8 mouse cellular contexts compared by ENCODE assay signal in the genomic region with DNA sequence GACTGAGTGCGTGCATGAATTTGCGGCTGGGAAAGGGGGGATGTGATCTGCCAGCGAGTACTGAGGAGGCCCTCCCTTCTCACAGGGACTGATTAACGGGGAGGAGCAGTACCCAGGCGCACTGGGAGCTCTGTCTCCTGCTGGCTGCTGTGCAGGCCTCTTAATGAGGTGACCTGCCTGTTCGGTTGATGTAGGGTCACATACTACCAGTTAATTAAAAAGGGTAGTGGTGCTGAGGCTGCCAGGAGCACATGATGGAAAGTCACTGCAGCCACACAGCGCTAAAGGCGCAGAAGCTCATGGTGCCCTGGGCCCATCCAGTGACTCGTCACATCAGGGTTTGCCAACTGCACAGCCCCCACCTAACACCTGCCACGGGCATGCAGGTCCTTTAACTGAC.
DNase-seq lines count a peak whose midpoint lies in the region; ATAC-seq lines count a peak whose summit lies in the region.

No protein-coding gene starts in this region.

- WGBS in forebrain, embryonic 11.5 days: 41% methylated on average over 10 of the region's 10 CpGs
- WGBS in hindbrain, embryonic 12.5 days: 42% methylated on average over 10 of the region's 10 CpGs
- WGBS in midbrain, embryonic 11.5 days: 57% methylated on average over 10 of the region's 10 CpGs

- H3K4me3 ChIP-seq in forebrain, embryonic 11.5 days (ENCODE audit: low read depth, low read length): no peak overlapping the region
- no peak overlapping the region for H3K4me3 ChIP-seq in hindbrain, embryonic 12.5 days
- no peak overlapping the region for H3K4me3 ChIP-seq in midbrain, embryonic 11.5 days (ENCODE audit: low read depth, low read length)

- H3K9me3 ChIP-seq in forebrain, embryonic 11.5 days (ENCODE audit: control insufficient read depth, low read length): no peaks in the 10 kb centered on the region
- no peaks in the 10 kb centered on the region for H3K9me3 ChIP-seq in hindbrain, embryonic 12.5 days (replicated peaks)
- H3K9me3 ChIP-seq in midbrain, embryonic 11.5 days (ENCODE audit: control insufficient read depth, low read length): no peaks in the 10 kb centered on the region

- no peaks in the 10 kb centered on the region for H3K36me3 ChIP-seq in forebrain, embryonic 11.5 days (ENCODE audit: control insufficient read depth, insufficient read depth, low read length)
- H3K36me3 ChIP-seq in hindbrain, embryonic 12.5 days: peaks cover 29% of the 10 kb centered on the region
- 0 out of 2 replicates have a peak, but pooled peaks cover 4% of the 10 kb centered on the region for H3K36me3 ChIP-seq in midbrain, embryonic 11.5 days (ENCODE audit: control insufficient read depth, insufficient read depth, low read length)

- no peak overlapping the region for H3K9ac ChIP-seq in forebrain, embryonic 11.5 days (ENCODE audit: low read length)
- H3K9ac ChIP-seq in hindbrain, embryonic 12.5 days: no peak overlapping the region
- no peak overlapping the region for H3K9ac ChIP-seq in midbrain, embryonic 11.5 days (ENCODE audit: low read length)

- peak; percentile 31 for DNase-seq in heart, adult 8-10 months (ENCODE audit: low spot score)
- no peak for DNase-seq in heart, postnatal 36 days
- no peak for DNase-seq in forebrain, embryonic 11.5 days (ENCODE audit: low spot score)
- no peak for DNase-seq in midbrain, embryonic 11.5 days (ENCODE audit: low spot score, missing footprints)
- DNase-seq in gastrocnemius, postnatal 10 days: no peak
- DNase-seq in thymus, postnatal 0 days (ENCODE audit: low spot score): no peak
- no peak for DNase-seq in cerebellum, postnatal 10 days

- H3K27ac ChIP-seq in forebrain, embryonic 11.5 days (ENCODE audit: low read depth, low read length): no peak overlapping the region
- H3K27ac ChIP-seq in hindbrain, embryonic 12.5 days: peak overlapping the region; percentile 18; the same call in 1 of the 2 replicates
- H3K27ac ChIP-seq in midbrain, embryonic 11.5 days (ENCODE audit: low read depth, low read length): no peak overlapping the region

- peak; percentile 71; the same call in 1 of the 2 replicates for ATAC-seq in forebrain, embryonic 11.5 days (replicated peaks; ENCODE audit: low FRiP score)
- ATAC-seq in hindbrain, embryonic 12.5 days (ENCODE audit: low FRiP score): peak; percentile 70
- ATAC-seq in midbrain, embryonic 11.5 days (ENCODE audit: low FRiP score): peak; percentile 57; the same call in 1 of the 2 replicates

- H3K4me1 ChIP-seq in forebrain, embryonic 11.5 days (replicated peaks; ENCODE audit: control insufficient read depth, insufficient read depth, low read length): peaks cover 10% of the 10 kb centered on the region; the same call in 1 of the 2 replicates
- peaks cover 37% of the 10 kb centered on the region for H3K4me1 ChIP-seq in hindbrain, embryonic 12.5 days
- H3K4me1 ChIP-seq in midbrain, embryonic 11.5 days (ENCODE audit: control insufficient read depth, insufficient read depth, low read length): peaks cover 18% of the 10 kb centered on the region

- intact Hi-C loops in heart, postnatal 36 days (cut with DNase I): no loop called here

- H3K27me3 ChIP-seq in forebrain, embryonic 11.5 days (ENCODE audit: control insufficient read depth, insufficient read depth, low read length): no peaks in the 10 kb centered on the region
- H3K27me3 ChIP-seq in hindbrain, embryonic 12.5 days: peaks cover 8% of the 10 kb centered on the region; the same call in 1 of the 2 replicates
- no peaks in the 10 kb centered on the region for H3K27me3 ChIP-seq in midbrain, embryonic 11.5 days (ENCODE audit: control insufficient read depth, insufficient read depth, low read length)

- no peak overlapping the region for H3K4me2 ChIP-seq in forebrain, embryonic 11.5 days (ENCODE audit: low read depth, low read length, severe bottlenecking)
- H3K4me2 ChIP-seq in hindbrain, embryonic 12.5 days (replicated peaks): no peak overlapping the region
- H3K4me2 ChIP-seq in midbrain, embryonic 11.5 days: no peak overlapping the region
